Comparison of ENCODE assay signal across 8 mouse cellular contexts in the genomic region with DNA sequence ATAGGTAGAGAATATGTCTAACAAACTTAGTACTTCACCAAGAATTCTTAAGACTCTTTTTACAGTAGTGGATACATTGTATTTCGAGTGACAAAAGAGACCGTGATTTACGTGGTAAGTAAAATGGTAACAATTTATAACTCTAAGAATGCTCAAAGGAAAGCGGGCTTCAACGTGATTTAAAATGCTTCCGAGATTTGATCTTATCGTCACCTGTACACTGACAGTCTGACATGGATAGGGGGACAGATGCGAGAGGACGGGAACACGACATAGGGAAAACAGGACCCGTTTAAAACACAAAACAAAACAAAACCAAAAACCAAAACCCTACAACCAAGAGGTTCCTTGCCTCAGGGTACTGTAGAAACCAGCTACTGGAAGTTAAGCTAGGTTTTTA. TPM values are rescaled to one million over a fixed set of nuclear protein-coding genes. Genes with fewer than 3 reads are reported as not detected.
DNase-seq lines count a peak whose midpoint lies in the region; ATAC-seq and TF ChIP-seq lines count a peak whose summit lies in the region.

No protein-coding gene starts in this region.

- ATAC-seq in embryonic facial prominence, embryonic 11.5 days (replicated peaks; ENCODE audit: insufficient number of reproducible peaks, low FRiP score, low TSS enrichment, low read depth), result no peak
- ATAC-seq in intestine, embryonic 14.5 days (replicated peaks; ENCODE audit: low FRiP score, low TSS enrichment, low read depth), result no peak
- no peak for ATAC-seq in granulocyte monocyte progenitor cell, adult 5-6 weeks (replicated peaks; ENCODE audit: poor library complexity, severe bottlenecking)

- no peaks in the 10 kb centered on the region for H3K27me3 ChIP-seq in embryonic facial prominence, embryonic 11.5 days (ENCODE audit: control insufficient read depth, insufficient read depth, low read length)
- no peaks in the 10 kb centered on the region for H3K27me3 ChIP-seq in intestine, embryonic 14.5 days (replicated peaks; ENCODE audit: control insufficient read depth, insufficient read depth, low read length)
- no peaks in the 10 kb centered on the region for H3K27me3 ChIP-seq in myocyte (ENCODE audit: control insufficient read depth, insufficient read depth, insufficient read length)

- peak overlapping the region; percentile 33 for H3K4me2 ChIP-seq in embryonic facial prominence, embryonic 11.5 days (ENCODE audit: low read depth, low read length)
- peak overlapping the region; percentile 65 for H3K4me2 ChIP-seq in intestine, embryonic 14.5 days (ENCODE audit: low read length)
- peak overlapping the region; percentile 80 for H3K4me2 ChIP-seq in myocyte (ENCODE audit: low read depth)

- intact Hi-C loops in left cerebral cortex, adult 2 months (cut with DNase I), result no loop called here
- intact Hi-C loops in left cerebral cortex, postnatal 4 days (cut with DNase I), result no loop called here

- peak overlapping the region; percentile 97 for H3K4me3 ChIP-seq in left cerebral cortex, adult 2 months
- peak overlapping the region; percentile 81 for H3K4me3 ChIP-seq in embryonic facial prominence, embryonic 11.5 days (ENCODE audit: low read depth, low read length)
- H3K4me3 ChIP-seq in intestine, embryonic 14.5 days (ENCODE audit: low read depth, low read length), result peak overlapping the region; percentile 72
- H3K4me3 ChIP-seq in myocyte, result peak overlapping the region; percentile 80

- WGBS in embryonic facial prominence, embryonic 11.5 days, result 25% methylated on average over 11 of the region's 11 CpGs
- 20% methylated on average over 11 of the region's 11 CpGs for WGBS in intestine, embryonic 14.5 days

- no peak for TF ChIP-seq POLR2A in myocyte (IDR thresholded peaks at IDR 0.05; ENCODE audit: insufficient read length, low read depth)

- no peak for DNase-seq in left cerebral cortex, adult 2 months (ENCODE audit: extremely low spot score in 1 of 2, low spot score in 2 of 2)
- no peak for DNase-seq in left cerebral cortex, postnatal 4 days
- DNase-seq in embryonic facial prominence, embryonic 11.5 days (ENCODE audit: low spot score), result no peak
- no peak for DNase-seq in intestine, embryonic 14.5 days (ENCODE audit: low spot score)
- DNase-seq in cerebellum, adult 8-10 months, result no peak
- no peak for DNase-seq in cerebellum, adult 11-12 months

- peaks cover 47% of the 10 kb centered on the region for H3K79me2 ChIP-seq in myocyte (ENCODE audit: control insufficient read depth, insufficient read depth)

- H3K9ac ChIP-seq in embryonic facial prominence, embryonic 11.5 days (replicated peaks; ENCODE audit: low read length), result peak overlapping the region; percentile 80
- peak overlapping the region; percentile 78 for H3K9ac ChIP-seq in intestine, embryonic 14.5 days (ENCODE audit: low read length)

- TF ChIP-seq CTCF in left cerebral cortex, adult 2 months (IDR thresholded peaks at IDR 0.05), result no peak

- peak overlapping the region; percentile 98 for H3K27ac ChIP-seq in left cerebral cortex, adult 2 months
- no peak overlapping the region for H3K27ac ChIP-seq in embryonic facial prominence, embryonic 11.5 days (replicated peaks; ENCODE audit: low read depth, low read length)
- peak overlapping the region; percentile 77 for H3K27ac ChIP-seq in intestine, embryonic 14.5 days (ENCODE audit: low read depth)

- H3K4me1 ChIP-seq in embryonic facial prominence, embryonic 11.5 days (ENCODE audit: control insufficient read depth, insufficient read depth, low read length), result peaks cover 3% of the 10 kb centered on the region; the same call in 1 of the 2 replicates
- H3K4me1 ChIP-seq in intestine, embryonic 14.5 days (replicated peaks; ENCODE audit: control insufficient read depth, insufficient read depth, low read length), result peaks cover 16% of the 10 kb centered on the region

- peaks cover 13% of the 10 kb centered on the region for H3K36me3 ChIP-seq in embryonic facial prominence, embryonic 11.5 days (replicated peaks; ENCODE audit: control insufficient read depth, insufficient read depth, low read depth, low read length)
- peaks cover 58% of the 10 kb centered on the region for H3K36me3 ChIP-seq in intestine, embryonic 14.5 days (ENCODE audit: control insufficient read depth, insufficient read depth, low read length)
- peaks cover 36% of the 10 kb centered on the region for H3K36me3 ChIP-seq in myocyte (ENCODE audit: control insufficient read depth, insufficient read depth)

- peak overlapping the region; percentile 93 for H3ac ChIP-seq in myocyte (ENCODE audit: control insufficient read depth, insufficient read length)

- H3K9me3 ChIP-seq in embryonic facial prominence, embryonic 11.5 days (replicated peaks; ENCODE audit: control insufficient read depth, low read length), result no peaks in the 10 kb centered on the region
- no peaks in the 10 kb centered on the region for H3K9me3 ChIP-seq in intestine, embryonic 14.5 days (ENCODE audit: control insufficient read depth, low read length)

TF ChIP-seq in myocyte, 11 proteins besides CTCF, POLR2A, EP300 and RAD21:
- TF ChIP-seq TCF12 (IDR thresholded peaks at IDR 0.05; ENCODE audit: insufficient read depth, poor library complexity, severe bottlenecking) (no peak), TCF3 (IDR thresholded peaks at IDR 0.05; ENCODE audit: insufficient read length, low read depth) (no peak), POLR2AphosphoS2 (IDR thresholded peaks at IDR 0.05; ENCODE audit: insufficient read length, low read depth) (no peak), SRF (IDR thresholded peaks at IDR 0.05; ENCODE audit: control insufficient read depth, insufficient read length, low read depth) (no peak), CEBPB (IDR thresholded peaks at IDR 0.05; ENCODE audit: insufficient read depth, poor library complexity, severe bottlenecking) (no peak), REST (IDR thresholded peaks at IDR 0.05; ENCODE audit: insufficient read depth, insufficient read length) (no peak)

RNA-seq across cellular contexts. Expression of gene Vipas39, which starts 0.6 kb away (rescaled TPM):
- 10 to 100 TPM; 52.8 to 55.8 TPM for total RNA-seq in left cerebral cortex, adult 2 months (2021)
- 10 to 100 TPM; 60.5 to 62.8 TPM for total RNA-seq in left cerebral cortex, postnatal 4 days (2021)
- polyA plus RNA-seq in embryonic facial prominence, embryonic 11.5 days (2014; fragmentation: Nextera tagmentation; extraction: Ambion mirVana), result 61.9 and 62.0 TPM in 2 replicates
- polyA plus RNA-seq in intestine, embryonic 14.5 days (2014; fragmentation: Nextera tagmentation; extraction: Ambion mirVana), result 40.8 and 47.3 TPM in 2 replicates
- polyA plus RNA-seq in myocyte (2012; fragmentation: generic; extraction: Trizol), result 16.4 TPM
- total RNA-seq in granulocyte monocyte progenitor cell, adult 5-6 weeks (2014; fragmentation: Nextera tagmentation), result 25.9 and 56.4 TPM in 2 replicates
- 27.2 and 31.0 TPM in 2 replicates for total RNA-seq in granulocyte monocyte progenitor cell, adult 5-6 weeks (2017)

RNA-seq across cellular contexts. Expression of gene Ahsa1, which starts 0.8 kb away (rescaled TPM):
- 100 to 1,000 TPM; 172 to 177 TPM for total RNA-seq in left cerebral cortex, adult 2 months (2021)
- 100 to 1,000 TPM; 151 to 156 TPM for total RNA-seq in left cerebral cortex, postnatal 4 days (2021)
- polyA plus RNA-seq in embryonic facial prominence, embryonic 11.5 days (2014; fragmentation: Nextera tagmentation; extraction: Ambion mirVana), result 245 and 266 TPM in 2 replicates
- polyA plus RNA-seq in intestine, embryonic 14.5 days (2014; fragmentation: Nextera tagmentation; extraction: Ambion mirVana), result 205 and 207 TPM in 2 replicates
- 148 TPM for polyA plus RNA-seq in myocyte (2012; fragmentation: generic; extraction: Trizol)
- 174 and 185 TPM in 2 replicates for total RNA-seq in granulocyte monocyte progenitor cell, adult 5-6 weeks (2014; fragmentation: Nextera tagmentation)
- 310 and 324 TPM in 2 replicates for total RNA-seq in granulocyte monocyte progenitor cell, adult 5-6 weeks (2017)

RNA-seq across cellular contexts. Expression of gene Noxred1, which starts 26.9 kb away (rescaled TPM):
- total RNA-seq in left cerebral cortex, adult 2 months (2021), result 1 to 10 TPM; 1.1 to 3.8 TPM
- 1 to 10 TPM; 1.2 to 1.6 TPM for total RNA-seq in left cerebral cortex, postnatal 4 days (2021)
- 0.67 and 0.72 TPM in 2 replicates for polyA plus RNA-seq in embryonic facial prominence, embryonic 11.5 days (2014; fragmentation: Nextera tagmentation; extraction: Ambion mirVana)
- polyA plus RNA-seq in intestine, embryonic 14.5 days (2014; fragmentation: Nextera tagmentation; extraction: Ambion mirVana), result 0.30 and 0.73 TPM in 2 replicates
- polyA plus RNA-seq in myocyte (2012; fragmentation: generic; extraction: Trizol), result 0.13 TPM
- total RNA-seq in granulocyte monocyte progenitor cell, adult 5-6 weeks (2014; fragmentation: Nextera tagmentation), result 1.8 TPM in 1 of 2 replicates, not detected in the other
- not detected in 2 replicates for total RNA-seq in granulocyte monocyte progenitor cell, adult 5-6 weeks (2017)

RNA-seq across cellular contexts. Expression of gene Ism2, which starts 34.1 kb away (rescaled TPM):
- total RNA-seq in left cerebral cortex, adult 2 months (2021), result under 1 TPM; 0.19 to 0.27 TPM
- 1 to 10 TPM in 1 of 2 experiments, under 1 TPM in 1; 0.68 to 1.4 TPM for total RNA-seq in left cerebral cortex, postnatal 4 days (2021)
- 0.34 and 0.98 TPM in 2 replicates for polyA plus RNA-seq in embryonic facial prominence, embryonic 11.5 days (2014; fragmentation: Nextera tagmentation; extraction: Ambion mirVana)
- 0.22 and 0.40 TPM in 2 replicates for polyA plus RNA-seq in intestine, embryonic 14.5 days (2014; fragmentation: Nextera tagmentation; extraction: Ambion mirVana)
- 0.12 TPM for polyA plus RNA-seq in myocyte (2012; fragmentation: generic; extraction: Trizol)
- not detected in 2 replicates for total RNA-seq in granulocyte monocyte progenitor cell, adult 5-6 weeks (2014; fragmentation: Nextera tagmentation)
- not detected in 2 replicates for total RNA-seq in granulocyte monocyte progenitor cell, adult 5-6 weeks (2017)
